Mouse (Mus musculus): ENCODE results near the gene Rem2.

DNA sequence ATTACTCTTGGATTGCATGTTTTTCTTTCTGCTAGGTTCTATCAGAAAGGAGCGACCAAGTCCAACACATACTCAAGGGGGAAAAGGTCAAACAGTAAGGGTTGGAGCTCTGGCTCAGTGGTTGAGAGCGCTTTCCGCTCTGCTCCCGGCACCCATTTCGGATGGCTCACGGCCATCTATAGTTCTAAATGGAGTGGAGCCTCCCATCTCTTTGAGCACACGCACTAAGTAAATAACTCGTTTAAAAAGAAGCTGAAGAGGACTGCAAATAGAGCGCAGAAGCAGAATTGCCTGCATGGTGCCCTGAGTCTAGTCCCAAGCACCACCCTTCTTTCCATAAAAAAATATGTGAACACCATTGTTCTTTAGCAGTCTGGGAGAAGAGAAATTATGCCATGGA, 22.3 kb upstream of the Rem2 start:
- no peak for TF ChIP-seq CTCF (IDR thresholded peaks at IDR 0.05; ENCODE audit: low read depth)
- TF ChIP-seq EP300 (IDR thresholded peaks at IDR 0.05; ENCODE audit: low read depth) = no peak
